Mouse (Mus musculus) right cerebral cortex, postnatal 10 days (tissue): Measurements from ENCODE around the gene Ano8.

Experiments used
- DNase-seq, 2 experiments: peaks; one replicate each; pipeline ENCODE4 v3.0.0; 2021; ENCODE audit warnings: low spot score in 2 of 2

The Ano8 gene

GRCm38 (mm10) chr8:71470913-71471255 is 14.9 kb downstream of the Ano8 start:
- DNase-seq, result no peak

DNA sequence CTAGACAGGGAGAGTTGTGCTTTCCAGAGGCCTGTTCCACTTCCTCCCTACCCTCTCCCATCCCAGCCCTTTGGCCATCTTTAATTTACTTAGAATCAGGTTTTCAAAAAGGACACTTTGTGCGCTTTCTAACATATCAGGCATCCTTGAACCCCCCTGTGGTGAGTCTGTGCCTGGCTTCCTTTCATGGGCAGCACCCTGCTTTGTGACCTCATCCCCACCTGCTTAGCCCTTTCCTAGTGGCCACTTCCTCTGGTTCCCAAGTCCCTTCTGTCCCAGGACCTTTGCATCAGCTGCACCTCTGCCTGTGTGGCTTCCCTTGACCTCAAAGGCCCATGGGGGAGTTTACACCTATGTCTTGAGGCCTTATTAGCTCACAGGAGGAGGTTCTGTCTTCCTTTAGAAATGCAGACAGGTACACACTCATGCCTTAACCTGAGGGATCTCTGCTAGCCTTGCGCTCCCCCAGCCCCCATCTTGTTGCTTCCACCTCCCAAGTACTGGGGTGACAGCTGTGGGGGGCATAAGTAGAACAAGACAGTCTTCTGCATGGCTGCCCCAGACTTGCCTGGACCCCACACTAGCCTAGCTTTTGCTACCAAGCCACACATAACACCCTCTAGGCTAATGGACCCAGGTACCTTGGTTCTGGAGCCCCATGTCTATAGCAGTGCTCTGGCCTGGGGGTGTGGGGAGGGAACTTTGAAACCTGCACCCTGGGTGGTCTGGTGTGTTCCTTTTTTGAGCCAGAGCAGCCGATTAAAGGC is 15.4 kb downstream of the Ano8 start:
- peak in 1 of 2 experiments; percentile 39 for DNase-seq

DNA sequence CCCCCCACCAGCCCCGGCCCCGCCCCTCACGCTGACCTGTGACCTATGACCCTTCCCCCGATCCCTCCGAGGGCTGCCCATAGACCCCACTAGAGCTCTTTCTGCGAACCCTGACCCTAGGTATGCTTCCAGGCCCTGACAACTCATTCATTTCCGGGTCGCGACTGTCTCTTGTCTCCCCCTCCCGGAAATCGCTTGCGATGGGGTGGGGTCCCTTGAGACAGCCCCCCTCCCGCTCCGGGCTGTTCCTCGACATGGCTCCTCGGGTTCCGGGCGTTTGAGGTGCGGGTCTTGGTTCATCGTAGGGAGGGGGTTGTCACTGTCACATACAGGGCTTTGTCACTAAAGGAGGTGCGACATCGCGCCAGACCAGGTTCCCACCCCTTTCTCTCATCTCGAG is 16.4 kb downstream of the Ano8 start:
- peak; percentile 87 to 92 for DNase-seq

DNA sequence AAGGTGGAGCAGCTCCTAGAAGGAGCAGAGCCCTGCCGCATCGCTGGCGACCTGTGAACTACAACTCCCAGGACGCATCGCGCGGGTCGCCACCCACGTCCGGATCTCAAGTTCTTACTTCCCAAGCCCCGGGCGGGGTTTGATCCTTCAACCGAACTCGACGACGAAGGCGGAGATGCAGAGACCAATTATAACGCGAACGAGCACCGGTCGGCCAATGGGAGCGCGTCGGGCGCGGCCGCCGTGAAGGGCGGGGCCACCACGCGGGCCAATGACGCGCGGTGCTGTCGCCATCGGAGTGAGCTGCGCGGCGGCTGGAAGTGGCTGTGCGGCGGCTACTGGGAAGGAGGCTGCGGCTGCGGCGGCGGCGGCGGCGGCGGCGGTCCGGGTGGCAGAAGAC is 16.8 kb downstream of the Ano8 start, which contains the start of gene Dda1:
Gene Dda1, plus strand, starts transcription at position 284 of the 400 bp plus-strand sequence.
- DNase-seq, result peak; percentile 99 to 100

DNA sequence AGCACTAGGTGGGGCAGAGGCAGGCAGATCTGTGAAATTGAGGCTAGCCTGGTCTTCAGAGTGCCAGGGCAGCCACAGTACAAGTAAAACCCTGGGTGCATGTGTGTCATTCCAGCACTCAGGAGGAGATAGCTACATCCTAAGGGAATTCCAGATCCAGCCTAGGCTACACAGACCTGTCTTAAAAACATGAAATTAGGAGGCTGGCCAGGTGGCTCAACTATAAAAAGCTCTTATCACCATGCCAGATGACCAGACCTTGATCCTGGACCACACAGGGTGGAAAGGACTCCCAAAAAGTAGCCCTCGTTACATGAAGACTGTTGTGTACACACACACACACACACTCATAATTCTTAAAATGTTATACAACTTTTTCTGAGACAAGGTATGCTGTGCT is 17.8 kb downstream of the Ano8 start:
- DNase-seq, result peak in 1 of 2 experiments; percentile 29

- peak in 1 of 2 experiments; percentile 32 for DNase-seq
Observed at GRCm38 (mm10) chr8:71467201-71467600, 18.6 kb downstream of the Ano8 start.

DNA sequence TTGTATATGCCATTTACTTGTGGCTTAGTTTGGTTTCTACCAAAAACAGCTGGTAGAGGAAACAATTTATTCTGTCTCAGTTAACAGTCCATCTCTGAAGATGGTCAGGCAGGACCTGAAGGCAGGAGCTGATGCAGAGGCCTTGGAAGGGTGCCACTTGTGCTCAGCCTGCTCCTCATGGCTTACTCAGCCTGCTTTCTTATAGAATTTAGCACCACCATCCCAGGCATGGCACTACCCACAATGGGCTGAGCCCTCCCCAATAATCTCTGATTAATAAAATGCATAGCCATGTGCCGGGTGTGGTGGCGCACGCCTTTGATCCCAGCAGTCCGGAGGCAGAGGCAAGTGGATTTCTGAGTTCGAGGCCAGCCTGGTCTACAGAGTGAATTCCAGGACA is 19.6 kb downstream of the Ano8 start:
- peak in 1 of 2 experiments; percentile 47 for DNase-seq

DNA sequence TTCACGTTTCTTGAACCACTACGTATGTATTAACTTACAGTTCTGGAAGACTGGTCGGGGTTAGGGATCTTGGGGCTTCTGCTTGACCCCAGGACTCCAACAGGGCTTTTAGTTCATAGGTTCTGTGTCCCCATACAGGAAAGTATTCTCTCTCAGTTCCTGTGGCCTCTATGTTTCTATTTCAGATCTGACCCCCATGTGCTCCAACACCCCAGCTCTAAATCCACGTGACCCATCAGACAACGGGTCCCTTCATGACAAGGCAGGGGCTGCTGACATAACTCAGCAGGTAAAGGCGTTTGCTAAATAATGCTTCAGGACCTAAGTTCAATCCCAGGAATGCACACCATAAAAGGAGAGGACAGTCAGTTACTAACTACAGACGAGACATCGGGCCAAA is 20.0 kb downstream of the Ano8 start:
- DNase-seq, result peak in 1 of 2 experiments; percentile 27

GRCm38 (mm10) chr8:71464513-71465500 is 21.0 kb downstream of the Ano8 start, which contains the start of gene Mrpl34:
Gene Mrpl34 (plus strand): TSS chr8:71464959.
- peak; percentile 99 for DNase-seq

DNA sequence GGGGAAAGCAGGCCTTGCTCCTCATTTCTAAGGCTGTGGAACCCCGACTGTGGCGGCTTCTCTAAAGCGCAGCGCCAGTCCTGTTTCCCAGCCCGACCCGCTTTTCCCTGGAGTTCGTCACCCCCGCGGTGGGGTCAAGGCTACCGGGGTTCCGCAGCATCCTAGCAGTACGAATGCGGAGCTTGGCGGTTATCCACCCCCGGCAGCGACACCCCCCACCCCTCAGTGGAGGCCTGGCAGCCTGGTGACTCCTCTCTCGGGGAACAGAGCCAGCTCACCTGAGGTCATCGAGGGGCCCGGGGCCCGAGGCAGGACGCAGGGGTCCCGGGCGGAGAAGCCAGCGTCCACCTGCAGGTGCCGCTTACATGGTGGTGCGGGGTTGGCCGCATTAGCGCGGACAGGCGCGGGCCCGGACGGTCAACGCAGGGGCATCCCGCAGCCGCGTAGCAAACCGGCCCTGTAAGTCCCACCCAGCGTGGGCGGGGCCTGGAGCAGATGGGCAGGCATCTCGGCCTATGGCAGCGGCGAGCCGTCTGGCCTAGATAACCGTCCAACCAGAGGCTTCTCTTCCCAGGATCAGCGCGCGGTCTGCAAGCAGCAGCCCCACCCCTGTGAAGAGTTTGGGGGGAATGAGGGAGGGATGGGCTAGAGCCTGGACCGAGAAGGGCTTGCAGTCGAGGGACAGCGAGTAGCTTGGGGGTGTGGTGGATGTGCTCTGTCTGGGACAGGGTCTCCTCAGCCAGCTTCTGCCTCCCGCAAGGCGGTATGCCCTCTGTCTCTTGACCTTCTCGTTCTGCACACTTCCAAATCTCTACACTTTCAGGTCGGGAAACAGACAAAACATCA is 22.4 kb downstream of the Ano8 start, which contains the start of gene Abhd8:
Gene Abhd8, minus strand, starts transcription at position 468 of the 846 bp plus-strand sequence.
- peak; percentile 99 for DNase-seq

- DNase-seq, result peak; percentile 67 to 78
Observed at GRCm38 (mm10) chr8:71462786-71463185, 23.0 kb downstream of the Ano8 start.

- DNase-seq, result no peak
Observed at GRCm38 (mm10) chr8:71462191-71462590, 23.6 kb downstream of the Ano8 start.

DNA sequence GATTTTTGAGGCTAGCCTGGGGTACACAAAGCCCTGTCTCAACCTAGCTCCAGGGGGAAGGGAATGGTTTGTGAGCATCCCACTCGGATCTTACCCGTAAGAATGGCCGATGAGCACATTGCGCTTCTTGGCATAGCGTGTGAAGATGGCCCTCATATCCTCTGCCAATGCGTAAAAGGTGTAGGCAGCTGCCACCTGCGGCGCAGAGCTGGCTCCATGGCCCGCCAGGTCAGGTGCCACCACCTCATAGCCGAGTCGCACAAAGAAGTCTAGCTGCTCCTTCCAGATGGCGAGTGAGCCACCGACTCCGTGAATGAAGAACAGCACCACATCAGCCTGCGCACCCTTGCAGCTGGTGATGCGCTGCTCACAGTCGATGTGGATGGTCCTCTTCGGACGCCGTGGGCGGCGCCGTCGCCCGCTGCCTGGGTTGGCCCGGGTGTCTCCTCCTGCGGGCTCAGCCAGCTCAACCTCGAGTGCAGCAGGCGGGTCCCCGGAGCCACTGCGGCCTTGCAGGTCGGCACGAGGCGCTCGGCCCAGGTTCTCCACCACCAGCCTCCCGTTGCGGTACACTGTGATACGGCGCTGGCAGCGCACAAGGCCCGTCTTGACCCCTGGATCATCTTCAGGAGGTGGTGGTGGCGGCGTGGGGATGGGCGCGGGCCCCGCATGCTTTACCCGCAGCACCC is 24.5 kb downstream of the Ano8 start:
- peak in 1 of 2 experiments; percentile 60 for DNase-seq

GRCm38 (mm10) chr8:71460716-71461115 is 25.0 kb downstream of the Ano8 start:
- DNase-seq, result peak in 1 of 2 experiments; percentile 8

- DNase-seq, result peak; percentile 25 to 38
Observed at GRCm38 (mm10) chr8:71457659-71458270, 28.0 kb downstream of the Ano8 start.

DNA sequence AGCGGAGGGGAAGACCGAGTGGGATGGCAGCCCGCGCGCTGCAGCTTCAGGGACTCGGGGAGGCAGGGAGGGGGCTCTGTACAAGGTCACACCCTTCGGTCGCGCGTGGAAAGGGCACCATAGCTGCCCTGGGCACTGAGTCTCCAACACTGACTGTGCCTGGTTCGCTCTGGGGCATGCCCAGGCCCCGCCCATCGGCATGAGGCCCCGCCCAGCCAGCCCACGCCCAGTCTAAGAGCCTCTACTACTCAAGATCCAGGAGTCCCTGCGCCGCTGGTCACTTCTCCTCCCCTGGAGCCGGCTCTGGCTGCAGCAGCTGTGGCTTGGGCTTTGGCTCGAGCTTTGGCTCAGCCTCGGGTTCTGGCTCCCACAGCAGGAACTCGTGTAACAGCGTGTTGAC is 28.9 kb downstream of the Ano8 start:
- DNase-seq, result peak; percentile 23 to 33

DNA sequence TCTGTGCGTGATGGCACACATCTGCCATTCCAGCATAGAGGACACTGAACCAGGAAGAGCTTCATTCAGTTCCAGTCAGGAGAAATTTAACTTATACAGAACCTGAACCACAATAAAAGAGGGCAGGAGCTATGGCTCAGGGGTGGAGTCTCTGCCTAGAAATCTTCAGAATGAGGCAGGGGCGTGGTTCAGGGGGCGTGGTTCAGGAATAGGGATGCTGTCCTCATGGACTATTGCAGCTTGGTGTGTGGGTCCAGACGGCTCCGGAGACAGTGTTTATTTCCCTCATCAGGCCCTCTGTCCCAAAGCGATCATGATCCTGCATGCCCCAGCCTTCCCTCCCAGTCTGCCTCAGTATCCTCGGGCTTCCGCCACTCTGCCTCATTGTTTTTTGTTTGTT is 31.1 kb downstream of the Ano8 start:
- DNase-seq, result peak; percentile 19

GRCm38 (mm10) chr8:71452669-71453068 is 33.1 kb downstream of the Ano8 start:
- DNase-seq, result peak in 1 of 2 experiments; percentile 10

GRCm38 (mm10) chr8:71451777-71452176 is 34.0 kb downstream of the Ano8 start:
- peak in 1 of 2 experiments; percentile 11 for DNase-seq

- DNase-seq, result no peak
Observed at GRCm38 (mm10) chr8:71451337-71451736, 34.4 kb downstream of the Ano8 start.
